Mouse (Mus musculus): Measurements from ENCODE around the gene Dnpep. TPM values are rescaled to one million over a fixed set of nuclear protein-coding genes. Genes with fewer than 3 reads are reported as not detected.

Gene Dnpep
- polyA plus RNA-seq, 1 experiment from 2014 or later, result 83.7 TPM

GRCm38 (mm10) chr1:75338091-75338694 is 20.4 kb upstream of the Dnpep start:
- no peak overlapping the region for H3K4me2 ChIP-seq
- H3K36me3 ChIP-seq (ENCODE audit: control insufficient read depth, insufficient read depth, low read length), result no peaks in the 10 kb centered on the region
- peaks cover 11% of the 10 kb centered on the region; the same call in 1 of the 2 replicates for H3K27me3 ChIP-seq (replicated peaks; ENCODE audit: control insufficient read depth, insufficient read depth, low read length)
- ATAC-seq (replicated peaks; ENCODE audit: low FRiP score), result no peak
- H3K9ac ChIP-seq (ENCODE audit: low read depth, low read length), result no peak overlapping the region
- DNase-seq (ENCODE audit: low spot score), result no peak
- H3K9me3 ChIP-seq (ENCODE audit: control insufficient read depth, low read length), result no peaks in the 10 kb centered on the region
- 44% methylated on average over 11 of the region's 11 CpGs for WGBS
- peaks cover 7% of the 10 kb centered on the region; the same call in 1 of the 2 replicates for H3K4me1 ChIP-seq (replicated peaks; ENCODE audit: control insufficient read depth, insufficient read depth, low read length)
- H3K27ac ChIP-seq (ENCODE audit: low read depth, low read length), result no peak overlapping the region
- no peak overlapping the region for H3K4me3 ChIP-seq (ENCODE audit: low read depth, low read length)

GRCm38 (mm10) chr1:75337097-75337496 is 19.3 kb upstream of the Dnpep start:
- Histone ChIP-seq H3K27me3 (replicated peaks; ENCODE audit: control insufficient read depth, insufficient read depth, low read length) (peaks cover 11% of the 10 kb centered on the region; the same call in 1 of the 2 replicates), H3K9ac (ENCODE audit: low read depth, low read length) (no peak overlapping the region), H3K27ac (ENCODE audit: low read depth, low read length) (no peak overlapping the region), H3K4me3 (ENCODE audit: low read depth, low read length) (no peak overlapping the region), H3K36me3 (ENCODE audit: control insufficient read depth, insufficient read depth, low read length) (no peaks in the 10 kb centered on the region), H3K4me2 (no peak overlapping the region), H3K9me3 (ENCODE audit: control insufficient read depth, low read length) (no peaks in the 10 kb centered on the region), H3K4me1 (replicated peaks; ENCODE audit: control insufficient read depth, insufficient read depth, low read length) (peaks cover 7% of the 10 kb centered on the region; the same call in 1 of the 2 replicates)
- WGBS, result 50% methylated on average over 9 of the region's 9 CpGs
- no peak for ATAC-seq (replicated peaks; ENCODE audit: low FRiP score)
- DNase-seq (ENCODE audit: low spot score), result no peak

DNA sequence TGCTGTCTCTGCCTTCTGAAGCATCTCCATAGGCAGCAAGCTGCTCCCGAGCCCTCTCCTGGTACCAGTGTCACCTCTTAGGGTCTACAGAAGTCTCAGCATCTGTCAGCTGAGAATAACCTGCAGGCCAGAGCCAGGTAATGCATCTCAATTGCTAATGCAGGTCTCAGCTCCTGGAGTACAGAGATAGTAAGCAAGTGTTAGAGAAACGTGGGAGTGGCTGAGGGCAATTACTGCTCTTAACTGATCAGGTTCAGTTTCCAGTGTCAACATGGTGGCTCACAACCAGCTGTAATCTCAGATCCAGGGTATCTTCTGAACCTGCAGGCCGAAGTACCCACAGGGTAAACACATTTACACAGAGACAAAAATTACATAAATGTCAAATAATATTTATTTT is 18.7 kb upstream of the Dnpep start:
- Histone ChIP-seq H3K4me2 (no peak overlapping the region), H3K9me3 (ENCODE audit: control insufficient read depth, low read length) (no peaks in the 10 kb centered on the region), H3K4me1 (replicated peaks; ENCODE audit: control insufficient read depth, insufficient read depth, low read length) (peaks cover 7% of the 10 kb centered on the region; the same call in 1 of the 2 replicates), H3K27ac (ENCODE audit: low read depth, low read length) (no peak overlapping the region), H3K36me3 (ENCODE audit: control insufficient read depth, insufficient read depth, low read length) (no peaks in the 10 kb centered on the region), H3K9ac (ENCODE audit: low read depth, low read length) (no peak overlapping the region), H3K4me3 (ENCODE audit: low read depth, low read length) (no peak overlapping the region), H3K27me3 (replicated peaks; ENCODE audit: control insufficient read depth, insufficient read depth, low read length) (peaks cover 11% of the 10 kb centered on the region; the same call in 1 of the 2 replicates)
- DNase-seq (ENCODE audit: low spot score) (no peak), ATAC-seq (replicated peaks; ENCODE audit: low FRiP score) (no peak)
- 45% methylated on average over 3 of the region's 3 CpGs for whole genome bisulfite sequencing

GRCm38 (mm10) chr1:75331271-75331670 is 13.5 kb upstream of the Dnpep start:
- no peak overlapping the region for H3K27ac ChIP-seq (ENCODE audit: low read depth, low read length)
- peaks cover under 1% of the 10 kb centered on the region; the same call in 1 of the 2 replicates for H3K4me1 ChIP-seq (replicated peaks; ENCODE audit: control insufficient read depth, insufficient read depth, low read length)
- 68% methylated on average over 1 of the region's 1 CpGs for WGBS
- no peak overlapping the region for H3K4me2 ChIP-seq
- no peak overlapping the region for H3K9ac ChIP-seq (ENCODE audit: low read depth, low read length)
- no peak for DNase-seq (ENCODE audit: low spot score)
- H3K36me3 ChIP-seq (ENCODE audit: control insufficient read depth, insufficient read depth, low read length), result no peaks in the 10 kb centered on the region
- H3K27me3 ChIP-seq (replicated peaks; ENCODE audit: control insufficient read depth, insufficient read depth, low read length), result 0 out of 2 replicates have a peak, but pooled peaks cover 2% of the 10 kb centered on the region
- no peak for ATAC-seq (replicated peaks; ENCODE audit: low FRiP score)
- H3K9me3 ChIP-seq (ENCODE audit: control insufficient read depth, low read length), result no peaks in the 10 kb centered on the region
- no peak overlapping the region for H3K4me3 ChIP-seq (ENCODE audit: low read depth, low read length)

DNA sequence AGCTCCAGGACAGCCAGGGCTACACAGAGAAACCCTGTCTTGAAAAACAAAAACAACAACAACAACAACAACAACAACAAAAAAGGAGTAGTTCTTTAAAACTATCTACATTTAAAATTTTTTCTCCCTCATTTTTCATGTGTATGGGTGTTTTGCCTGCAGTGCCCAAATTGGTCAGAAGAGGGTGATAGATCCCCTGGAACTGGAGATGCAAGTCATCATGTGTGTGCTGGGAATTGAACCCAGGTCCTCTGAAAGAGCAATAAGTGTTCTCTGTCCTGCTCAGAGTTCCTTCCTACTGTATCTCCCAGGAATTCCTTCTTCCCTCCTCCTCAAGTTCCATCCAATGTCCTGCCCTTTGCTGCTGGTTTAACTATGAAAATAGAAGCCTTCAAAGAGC is 9.7 kb upstream of the Dnpep start:
- Histone ChIP-seq H3K4me2 (no peak overlapping the region), H3K4me3 (ENCODE audit: low read depth, low read length) (no peak overlapping the region), H3K36me3 (ENCODE audit: control insufficient read depth, insufficient read depth, low read length) (no peaks in the 10 kb centered on the region), H3K4me1 (replicated peaks; ENCODE audit: control insufficient read depth, insufficient read depth, low read length) (no peaks in the 10 kb centered on the region), H3K9ac (ENCODE audit: low read depth, low read length) (no peak overlapping the region), H3K27me3 (replicated peaks; ENCODE audit: control insufficient read depth, insufficient read depth, low read length) (no peaks in the 10 kb centered on the region), H3K27ac (ENCODE audit: low read depth, low read length) (no peak overlapping the region), H3K9me3 (ENCODE audit: control insufficient read depth, low read length) (no peaks in the 10 kb centered on the region)
- DNase-seq (ENCODE audit: low spot score), result no peak
- ATAC-seq (replicated peaks; ENCODE audit: low FRiP score), result no peak

- H3K9me3 ChIP-seq (ENCODE audit: control insufficient read depth, low read length), result no peaks in the 10 kb centered on the region
- H3K4me2 ChIP-seq, result no peak overlapping the region
- H3K9ac ChIP-seq (ENCODE audit: low read depth, low read length), result no peak overlapping the region
- WGBS, result 88% methylated on average over 10 of the region's 10 CpGs
- peaks cover 4% of the 10 kb centered on the region; the same call in 1 of the 2 replicates for H3K36me3 ChIP-seq (ENCODE audit: control insufficient read depth, insufficient read depth, low read length)
- ATAC-seq (replicated peaks; ENCODE audit: low FRiP score) (no peak), DNase-seq (ENCODE audit: low spot score) (no peak)
- no peaks in the 10 kb centered on the region for H3K27me3 ChIP-seq (replicated peaks; ENCODE audit: control insufficient read depth, insufficient read depth, low read length)
- H3K4me3 ChIP-seq (ENCODE audit: low read depth, low read length), result no peak overlapping the region
- peaks cover 9% of the 10 kb centered on the region for H3K4me1 ChIP-seq (replicated peaks; ENCODE audit: control insufficient read depth, insufficient read depth, low read length)
- H3K27ac ChIP-seq (ENCODE audit: low read depth, low read length), result no peak overlapping the region
These were observed 1.4 kb upstream of the Dnpep start for GRCm38 (mm10) chr1:75319166-75319565.

- Histone ChIP-seq H3K9me3 (ENCODE audit: control insufficient read depth, low read length) (no peaks in the 10 kb centered on the region), H3K27me3 (replicated peaks; ENCODE audit: control insufficient read depth, insufficient read depth, low read length) (no peaks in the 10 kb centered on the region), H3K36me3 (ENCODE audit: control insufficient read depth, insufficient read depth, low read length) (peaks cover 4% of the 10 kb centered on the region; the same call in 1 of the 2 replicates), H3K9ac (ENCODE audit: low read depth, low read length) (no peak overlapping the region), H3K27ac (ENCODE audit: low read depth, low read length) (no peak overlapping the region), H3K4me2 (no peak overlapping the region), H3K4me3 (ENCODE audit: low read depth, low read length) (no peak overlapping the region), H3K4me1 (replicated peaks; ENCODE audit: control insufficient read depth, insufficient read depth, low read length) (peaks cover 11% of the 10 kb centered on the region)
- no peak for DNase-seq (ENCODE audit: low spot score)
- no peak for ATAC-seq (replicated peaks; ENCODE audit: low FRiP score)
- WGBS, result 88% methylated on average over 4 of the region's 4 CpGs
These were observed 946 bp upstream of the Dnpep start for GRCm38 (mm10) chr1:75318736-75319135.

DNA sequence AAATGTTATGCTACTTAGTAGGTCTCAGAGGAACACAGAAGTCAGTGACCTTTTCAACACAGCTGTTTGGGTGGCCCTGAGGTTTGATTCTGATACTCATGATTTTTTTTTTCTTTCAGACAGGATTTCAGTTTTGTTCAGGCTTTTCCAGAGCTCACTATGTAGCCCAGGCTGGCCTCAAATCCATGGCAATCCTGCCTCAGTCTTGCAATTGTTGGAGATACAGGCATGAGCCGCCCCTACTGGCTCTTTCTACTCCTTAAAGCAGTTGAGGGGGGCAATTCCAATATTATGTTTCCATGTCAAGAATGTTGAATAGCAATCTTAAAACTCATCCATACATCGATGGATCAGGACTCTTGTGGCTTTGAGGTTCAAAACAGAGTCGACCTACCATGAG is 511 bp upstream of the Dnpep start:
- no peak for DNase-seq (ENCODE audit: low spot score)
- ATAC-seq (replicated peaks; ENCODE audit: low FRiP score), result no peak
- Histone ChIP-seq H3K36me3 (ENCODE audit: control insufficient read depth, insufficient read depth, low read length) (peaks cover 4% of the 10 kb centered on the region; the same call in 1 of the 2 replicates), H3K27ac (ENCODE audit: low read depth, low read length) (no peak overlapping the region; the same call in 1 of the 2 replicates), H3K4me2 (peak overlapping the region; percentile 67), H3K4me1 (replicated peaks; ENCODE audit: control insufficient read depth, insufficient read depth, low read length) (peaks cover 12% of the 10 kb centered on the region), H3K27me3 (replicated peaks; ENCODE audit: control insufficient read depth, insufficient read depth, low read length) (no peaks in the 10 kb centered on the region), H3K9me3 (ENCODE audit: control insufficient read depth, low read length) (no peaks in the 10 kb centered on the region), H3K9ac (ENCODE audit: low read depth, low read length) (peak overlapping the region; percentile 47; the same call in 1 of the 2 replicates), H3K4me3 (ENCODE audit: low read depth, low read length) (peak overlapping the region; percentile 42)
- 65% methylated on average over 3 of the region's 3 CpGs for WGBS

DNA sequence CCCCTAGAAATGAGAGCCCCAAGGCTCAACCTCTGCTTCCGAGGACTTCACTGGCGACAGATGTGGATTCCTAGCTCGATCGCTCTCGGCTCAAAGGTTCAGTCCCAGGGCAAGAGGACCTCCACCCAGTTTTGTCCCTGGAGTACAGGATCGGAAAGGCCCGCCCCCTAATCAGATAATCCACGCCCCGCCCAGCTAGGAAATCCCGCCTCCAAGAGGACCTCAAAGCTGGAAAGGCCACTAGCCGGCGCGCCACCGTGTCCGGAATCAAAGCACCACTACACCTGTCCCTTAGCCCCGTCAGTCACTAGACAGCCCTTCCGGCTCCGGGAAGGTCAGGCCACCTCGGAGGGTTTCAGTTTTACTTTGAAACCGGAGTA is 939 bp downstream of the Dnpep start:
- peak overlapping the region; percentile 72 for H3K9ac ChIP-seq (ENCODE audit: low read depth, low read length)
- DNase-seq (ENCODE audit: low spot score), result peak; percentile 85
- H3K4me3 ChIP-seq (ENCODE audit: low read depth, low read length), result peak overlapping the region; percentile 62
- peaks cover 12% of the 10 kb centered on the region for H3K4me1 ChIP-seq (replicated peaks; ENCODE audit: control insufficient read depth, insufficient read depth, low read length)
- H3K27me3 ChIP-seq (replicated peaks; ENCODE audit: control insufficient read depth, insufficient read depth, low read length), result no peaks in the 10 kb centered on the region
- ATAC-seq (replicated peaks; ENCODE audit: low FRiP score), result peak; percentile 46
- peak overlapping the region; percentile 93 for H3K4me2 ChIP-seq
- H3K36me3 ChIP-seq (ENCODE audit: control insufficient read depth, insufficient read depth, low read length), result peaks cover 10% of the 10 kb centered on the region
- H3K9me3 ChIP-seq (ENCODE audit: control insufficient read depth, low read length), result no peaks in the 10 kb centered on the region
- WGBS, result under 1% methylated on average over 20 of the region's 20 CpGs
- peak overlapping the region; percentile 87 for H3K27ac ChIP-seq (ENCODE audit: low read depth, low read length)
